Mouse (Mus musculus) left cerebral cortex, postnatal 36 days (tissue): ENCODE data around the gene Klk1b11. TPM values are rescaled to one million over a fixed set of nuclear protein-coding genes. Genes with fewer than 3 reads are reported as not detected.
"Not testable (repeated sequence)": the region's sequence is repeated elsewhere in the genome, so short reads cannot be mapped to it uniquely, and the experiment has no call there.

ENCODE experiments used
- DNase-seq, 2 experiments: peaks; one replicate each; pipeline ENCODE4 v3.0.0; 2021 to 2022; ENCODE audit warnings: low spot score in 2 of 2, mixed read lengths in 1 of 2
- intact Hi-C: fragments of 180-260 bp; cut with DNase I; formaldehyde crosslinking; loops from one replicate; pipeline ENCODE4 v1.15.1; 2025
- total RNA-seq, 2 experiments: library from RNA; stranded (reverse); gene quantifications; 2 replicates each; pipeline ENCODE4 v1.2.3; 2021

Gene Klk1b11
- not detected for total RNA-seq

DNA sequence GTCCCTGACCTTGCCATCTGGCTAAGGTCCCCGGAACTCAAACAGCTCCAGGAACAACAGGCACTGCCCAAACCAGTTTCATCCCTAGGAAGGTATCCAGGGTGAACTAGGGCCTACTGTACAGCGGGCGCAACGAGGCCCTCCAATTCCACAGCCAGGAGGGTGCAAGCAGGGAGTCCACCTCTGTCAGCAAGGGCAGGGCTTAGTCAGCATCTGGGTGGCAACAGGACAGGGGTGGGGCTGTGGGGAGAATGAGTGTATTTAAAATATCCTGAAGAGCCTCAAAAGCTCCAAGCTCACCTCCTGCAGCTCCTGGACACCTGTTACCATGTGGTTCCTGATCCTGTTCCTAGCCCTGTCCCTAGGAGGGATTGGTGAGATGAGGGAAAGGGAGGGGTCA lies at the start of gene Klk1b11:
Klk1b11 (plus strand) TSS at position 301 of the 400 bp plus-strand sequence.
- intact Hi-C loops, DNase-seq: not testable (repeated sequence)

DNA sequence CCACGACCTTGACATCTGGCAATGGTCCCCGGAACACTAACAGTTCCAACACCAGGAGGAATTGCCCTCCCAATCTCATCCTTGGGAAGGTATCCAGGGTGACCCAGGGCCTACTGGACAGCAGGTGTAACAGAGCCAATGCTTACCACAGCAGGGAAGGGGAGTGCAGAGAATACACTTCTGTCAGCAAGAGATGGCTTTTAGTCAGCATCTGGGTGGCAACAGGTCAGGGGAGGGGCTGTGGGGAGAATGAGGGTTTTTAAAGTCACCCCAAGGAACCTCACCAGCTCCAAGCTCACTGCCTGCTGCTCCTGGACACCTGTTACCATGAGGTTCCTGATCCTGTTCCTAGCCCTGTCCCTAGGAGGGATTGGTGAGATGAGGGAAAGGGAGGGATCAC lies 45.3 kb upstream of the Klk1b11 start, which contains the start of gene Klk1b8:
Klk1b8 (plus strand) TSS at position 301 of the 400 bp plus-strand sequence.
- intact Hi-C loops = no loop called here
- DNase-seq = no peak

DNA sequence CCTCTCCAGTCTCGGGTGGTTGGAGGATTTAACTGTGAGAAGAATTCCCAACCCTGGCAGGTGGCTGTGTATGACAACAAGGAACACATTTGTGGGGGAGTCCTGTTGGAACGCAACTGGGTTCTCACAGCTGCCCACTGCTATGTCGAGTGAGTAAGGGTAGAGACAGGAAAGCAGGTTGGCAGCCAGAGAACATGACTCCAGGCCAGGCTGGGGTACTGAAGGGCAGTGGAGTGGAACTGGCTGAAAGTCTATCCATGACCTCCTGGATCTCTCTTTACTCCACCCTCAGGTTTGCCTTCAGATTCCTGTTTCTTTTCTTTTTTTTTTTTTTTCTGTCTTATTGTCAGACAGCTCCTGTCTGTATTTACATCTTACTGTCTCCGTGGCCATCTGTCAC lies 43.0 kb upstream of the Klk1b11 start:
- intact Hi-C loops = no loop called here
- peak; percentile 23 to 24 for DNase-seq

DNA sequence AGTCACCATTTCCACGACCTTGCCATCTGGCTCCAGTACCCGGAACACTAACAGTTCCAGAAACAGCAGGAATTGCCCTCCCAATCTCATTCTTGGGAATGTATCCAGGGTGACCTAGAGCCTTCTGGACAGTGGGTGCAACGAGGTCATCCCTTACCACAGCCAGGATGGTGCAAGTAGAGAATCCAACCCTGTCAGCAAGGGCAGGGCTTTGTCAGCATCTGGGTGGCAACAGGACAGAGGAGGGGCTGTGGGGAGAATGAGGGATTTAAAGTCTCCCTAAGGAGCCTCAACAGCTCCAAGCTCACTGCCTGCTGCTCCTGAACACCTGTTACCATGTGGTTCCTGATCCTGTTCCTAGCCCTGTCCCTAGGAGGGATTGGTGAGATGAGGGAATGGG lies 29.2 kb upstream of the Klk1b11 start, which contains the start of gene Klk1b1:
Klk1b1 (plus strand) TSS at position 301 of the 400 bp plus-strand sequence.
- DNase-seq = no peak
- intact Hi-C loops = no loop called here

DNA sequence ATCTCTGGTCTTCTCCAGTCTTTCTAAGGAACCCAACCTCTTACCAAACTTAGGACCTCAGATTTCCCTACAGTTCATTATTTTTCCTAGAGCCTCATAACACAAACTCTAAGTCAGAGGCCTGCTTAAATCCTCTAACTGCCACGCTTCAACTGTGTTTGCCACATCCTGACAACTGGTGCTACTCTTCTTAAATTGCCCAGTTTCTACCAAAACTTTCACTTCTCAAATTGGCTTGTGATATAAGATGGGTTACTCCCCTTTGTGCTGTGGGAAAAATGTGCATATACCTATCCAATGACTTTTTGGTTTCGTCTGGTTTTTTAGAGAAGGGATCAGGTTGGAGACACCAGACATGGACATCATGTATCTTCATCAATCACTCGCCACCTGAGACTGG lies 28.6 kb upstream of the Klk1b11 start:
- intact Hi-C loops = no loop called here

DNA sequence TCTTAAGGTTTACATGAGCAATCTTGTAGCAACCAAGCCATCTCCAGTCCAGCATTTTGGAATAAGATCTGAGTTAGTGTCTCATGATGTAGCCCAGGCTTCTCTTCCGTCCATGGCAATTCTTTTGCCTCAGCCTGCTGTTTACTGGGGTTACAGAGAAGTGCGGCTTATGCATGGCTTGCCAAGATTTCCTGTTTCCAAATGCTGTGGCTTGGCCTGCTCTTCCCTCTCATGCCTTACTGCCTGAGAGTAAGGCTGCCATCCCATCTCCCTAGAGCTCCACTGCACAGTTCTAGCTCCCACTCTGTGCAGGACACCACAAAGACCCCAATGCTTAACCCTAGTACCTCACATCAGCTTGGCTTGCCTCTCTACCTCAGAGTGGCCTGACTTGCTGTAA lies 28.1 kb upstream of the Klk1b11 start:
- DNase-seq = no peak
- intact Hi-C loops = no loop called here

More for the DNA sequence above, 28.6 kb upstream of the Klk1b11 start:
- DNase-seq = no peak

DNA sequence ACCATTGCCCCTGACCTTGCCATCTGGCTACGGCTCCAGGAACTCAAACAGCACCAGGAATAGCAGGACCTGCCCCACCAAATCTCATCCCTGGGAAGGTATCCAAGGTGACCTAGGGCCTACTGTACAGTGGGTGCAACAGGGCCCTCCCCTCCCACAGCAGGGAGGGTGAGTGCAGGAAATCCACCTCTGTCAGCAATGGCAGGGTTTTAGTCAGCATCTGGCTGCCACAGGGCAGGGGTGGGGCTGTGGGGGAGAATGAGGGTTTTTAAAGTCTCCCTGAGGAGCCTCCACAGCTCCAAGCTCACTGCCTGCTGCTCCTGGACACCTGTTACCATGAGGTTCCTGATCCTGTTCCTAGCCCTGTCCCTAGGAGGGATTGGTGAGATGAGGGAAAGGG lies 19.9 kb upstream of the Klk1b11 start, which contains the start of gene Klk1b9:
Klk1b9 (plus strand) TSS at position 301 of the 400 bp plus-strand sequence.
- DNase-seq, intact Hi-C loops: not testable (repeated sequence)

DNA sequence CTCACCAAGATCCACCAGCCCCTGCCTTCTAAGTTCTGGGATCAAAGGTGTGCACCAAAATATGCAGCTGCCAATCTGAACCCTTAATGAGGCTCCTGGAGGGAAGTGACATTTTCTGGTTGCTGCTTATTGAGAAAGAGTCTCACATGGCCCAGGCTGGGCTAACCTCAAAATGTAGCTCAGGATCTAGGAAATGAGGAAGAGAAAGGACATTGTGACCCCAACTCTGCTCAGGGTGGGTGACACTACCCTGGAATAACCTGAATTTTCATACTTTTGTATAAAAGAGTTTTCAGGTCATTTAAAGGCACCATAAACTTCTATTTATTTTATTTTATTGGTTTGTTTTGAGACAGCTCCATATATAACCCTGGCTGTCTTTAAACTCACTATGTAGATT lies 10.0 kb upstream of the Klk1b11 start:
- intact Hi-C loops = no loop called here
- no peak for DNase-seq

DNA sequence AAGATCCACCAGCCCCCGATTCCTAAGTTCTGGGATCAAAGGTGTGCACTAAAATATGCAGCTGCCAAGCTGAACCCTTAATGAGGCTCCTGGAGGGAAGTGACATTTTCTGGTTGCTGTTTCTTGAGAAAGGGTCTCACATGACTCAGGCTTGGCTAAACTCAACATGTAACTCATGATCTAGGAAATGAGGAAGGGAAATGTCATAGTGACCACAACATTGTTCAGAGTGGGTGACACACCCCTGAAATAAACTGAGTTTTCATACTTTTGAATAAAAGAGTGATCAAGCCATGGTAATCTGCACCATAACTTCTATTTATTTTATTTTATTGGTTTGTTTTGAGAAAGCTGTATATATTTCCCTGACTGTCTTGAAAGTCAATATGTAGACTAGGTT lies 856 bp upstream of the Klk1b11 start:
- intact Hi-C loops, DNase-seq: not testable (repeated sequence)

DNA sequence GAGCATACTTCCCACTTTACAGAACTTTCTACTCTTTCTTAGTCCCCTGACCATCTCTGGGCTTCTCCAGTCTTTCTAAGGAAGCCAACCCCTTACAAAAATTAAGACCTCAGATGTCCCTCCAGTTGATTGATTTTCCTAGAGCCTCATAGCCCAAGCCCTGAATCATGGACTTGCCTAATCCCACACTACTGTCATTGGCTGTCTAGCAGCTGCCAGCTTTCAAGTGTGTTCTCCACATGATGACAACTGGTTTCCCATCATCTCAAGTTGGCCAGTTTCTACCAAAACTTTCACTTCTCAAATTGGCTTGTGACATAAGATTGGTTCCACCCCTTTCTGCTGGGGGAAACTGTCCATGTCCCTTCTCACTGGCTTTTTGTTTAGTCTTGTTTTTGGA lies 9.2 kb downstream of the Klk1b11 start:
- intact Hi-C loops = no loop called here
- no peak for DNase-seq

DNA sequence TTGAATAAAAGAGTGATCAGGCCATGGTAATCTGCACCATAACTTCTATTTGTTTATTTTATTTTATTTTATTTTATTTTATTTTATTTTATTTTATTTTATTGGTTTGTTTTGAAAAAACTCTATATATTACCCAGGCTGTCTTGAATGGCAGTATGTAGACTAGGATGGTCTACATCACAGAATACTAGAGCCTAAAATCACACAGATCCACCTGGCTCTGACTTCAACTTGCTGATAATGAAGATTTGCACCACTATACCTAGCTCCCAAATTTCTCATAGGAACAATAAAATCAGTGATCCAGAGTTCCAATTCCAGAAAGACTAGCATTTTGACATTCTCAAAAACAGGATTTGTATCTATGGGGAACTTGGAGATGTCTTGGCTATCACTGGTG lies 16.2 kb downstream of the Klk1b11 start, which contains the start of gene Klk1b26:
Klk1b26 (plus strand) TSS at position 301 of the 400 bp plus-strand sequence.
- DNase-seq, intact Hi-C loops: not testable (repeated sequence)

DNA sequence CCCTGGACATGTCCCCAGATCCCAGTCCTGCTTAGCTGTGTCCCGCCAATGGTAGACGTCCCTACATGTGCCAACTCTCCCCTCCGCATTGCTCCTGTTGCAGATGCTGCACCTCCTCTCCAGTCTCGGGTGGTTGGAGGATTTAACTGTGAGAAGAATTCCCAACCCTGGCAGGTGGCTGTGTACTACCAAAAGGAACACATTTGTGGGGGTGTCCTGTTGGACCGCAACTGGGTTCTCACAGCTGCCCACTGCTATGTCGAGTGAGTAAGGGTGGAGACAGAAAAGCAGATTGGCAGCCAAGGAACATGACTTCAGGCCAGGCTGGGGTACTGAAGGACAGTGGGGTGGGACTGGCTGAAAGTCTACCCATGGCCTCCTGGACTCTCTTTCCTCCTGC lies 19.0 kb downstream of the Klk1b11 start:
- intact Hi-C loops = not testable (repeated sequence)
- peak; percentile 20 to 33 for DNase-seq

DNA sequence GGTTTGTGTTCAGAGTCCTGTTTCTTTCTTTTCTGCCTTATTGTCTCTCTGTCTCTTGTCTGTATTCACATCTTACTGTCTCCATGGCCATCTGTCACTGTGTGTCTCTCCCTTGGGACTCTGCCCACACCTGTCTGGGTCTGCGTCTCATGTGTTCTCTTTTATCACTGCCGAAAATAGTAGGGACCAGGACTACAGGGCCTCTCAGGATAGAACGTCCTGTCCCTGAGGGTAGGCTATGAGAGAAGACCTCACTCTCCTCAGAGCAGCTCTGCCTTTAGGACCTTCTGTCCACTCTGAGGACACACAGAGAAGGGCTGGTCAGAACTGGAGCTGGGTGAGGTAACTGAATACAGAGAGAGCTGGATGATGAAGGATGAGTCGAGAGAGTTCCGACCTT lies 19.4 kb downstream of the Klk1b11 start:
- intact Hi-C loops = no loop called here
- peak; percentile 12 to 24 for DNase-seq

Other genes with a start within 250 kb of the Klk1b11 start
- gene Klk12, start 227.0 kb upstream of the Klk1b11 start, total RNA-seq = not detected
- not detected for gene Klk11, start 221.3 kb upstream of the Klk1b11 start, total RNA-seq
- gene Klk10, start 214.8 kb upstream of the Klk1b11 start, total RNA-seq = not detected
- gene Klk9, start 204.0 kb upstream of the Klk1b11 start, total RNA-seq = not detected
- gene Klk8, start 198.3 kb upstream of the Klk1b11 start, total RNA-seq = 1 to 10 TPM; 1.3 to 3.6 TPM
- not detected for gene Klk7, start 184.6 kb upstream of the Klk1b11 start, total RNA-seq
- 1 to 10 TPM; 1.0 to 1.8 TPM for gene Klk6, start 171.4 kb upstream of the Klk1b11 start, total RNA-seq
- gene Klk5, start 153.9 kb upstream of the Klk1b11 start, total RNA-seq = not detected
- gene Klk4, start 114.7 kb upstream of the Klk1b11 start, total RNA-seq = not detected
- not detected for gene Klk15, start 62.1 kb upstream of the Klk1b11 start, total RNA-seq
- not detected for gene Klk1b8, start 45.2 kb upstream of the Klk1b11 start, total RNA-seq
- not detected for gene Klk1b1, start 29.1 kb upstream of the Klk1b11 start, total RNA-seq
- gene Klk1b9, start 19.8 kb upstream of the Klk1b11 start, total RNA-seq = not detected
- not detected for gene Klk1b26, start 16.3 kb downstream of the Klk1b11 start, total RNA-seq
- gene Klk1b27, start 56.4 kb downstream of the Klk1b11 start, total RNA-seq = not detected
- not detected for gene Klk1b21, start 106.5 kb downstream of the Klk1b11 start, total RNA-seq
- not detected for gene Klk1b22, start 116.8 kb downstream of the Klk1b11 start, total RNA-seq
- not detected for gene Klk1b16, start 140.9 kb downstream of the Klk1b11 start, total RNA-seq
- gene Klk1b24, start 192.4 kb downstream of the Klk1b11 start, total RNA-seq = not detected
- gene Klk1b3, start 202.3 kb downstream of the Klk1b11 start, total RNA-seq = not detected
- gene Klk1b4, start 211.6 kb downstream of the Klk1b11 start, total RNA-seq = not detected
- gene Klk1b5, start 220.1 kb downstream of the Klk1b11 start, total RNA-seq = not detected
- not detected for gene Klk1, start 229.5 kb downstream of the Klk1b11 start, total RNA-seq
- gene Gm36864, start 240.3 kb downstream of the Klk1b11 start, total RNA-seq = not detected